Mouse (Mus musculus): ENCODE results near the gene Fgf14. TPM values are rescaled to one million over a fixed set of nuclear protein-coding genes. Genes with fewer than 3 reads are reported as not detected.

Gene Fgf14
- polyA plus RNA-seq, 1 experiment from 2014 or later, result 30.9 TPM

GRCm38 (mm10) chr14:124263199-124263598 lies 413.7 kb downstream of the Fgf14 start:
- H3K9ac ChIP-seq, result no peak overlapping the region
- ATAC-seq (replicated peaks), result no peak

GRCm38 (mm10) chr14:124247517-124247916 lies 429.4 kb downstream of the Fgf14 start:
- Histone ChIP-seq H3K27ac (no peak overlapping the region), H3K9me3 (0 out of 2 replicates have a peak, but pooled peaks cover 4% of the 10 kb centered on the region), H3K36me3 (replicated peaks) (no peaks in the 10 kb centered on the region), H3K4me3 (no peak overlapping the region), H3K4me1 (no peaks in the 10 kb centered on the region), H3K27me3 (replicated peaks) (no peaks in the 10 kb centered on the region), H3K9ac (no peak overlapping the region), H3K4me2 (no peak overlapping the region)
- ATAC-seq (replicated peaks), result no peak
- WGBS, result 64% methylated on average over 1 of the region's 1 CpGs

More at GRCm38 (mm10) chr14:124263199-124263598, 413.7 kb downstream of the Fgf14 start:
- H3K36me3 ChIP-seq (replicated peaks), result no peaks in the 10 kb centered on the region
- H3K9me3 ChIP-seq, result no peaks in the 10 kb centered on the region
- H3K4me2 ChIP-seq, result no peak overlapping the region
- H3K27me3 ChIP-seq (replicated peaks), result no peaks in the 10 kb centered on the region
- no peaks in the 10 kb centered on the region for H3K4me1 ChIP-seq
- H3K27ac ChIP-seq, result no peak overlapping the region
- no peak overlapping the region for H3K4me3 ChIP-seq

GRCm38 (mm10) chr14:124223445-124223844 lies 453.5 kb downstream of the Fgf14 start:
- ATAC-seq (replicated peaks), result no peak
- no peak overlapping the region for H3K9ac ChIP-seq

GRCm38 (mm10) chr14:124222447-124222846 lies 454.5 kb downstream of the Fgf14 start:
- no peaks in the 10 kb centered on the region for H3K4me1 ChIP-seq

More at GRCm38 (mm10) chr14:124223445-124223844, 453.5 kb downstream of the Fgf14 start:
- Histone ChIP-seq H3K27me3 (replicated peaks) (no peaks in the 10 kb centered on the region), H3K4me3 (no peak overlapping the region), H3K9me3 (no peaks in the 10 kb centered on the region), H3K4me2 (no peak overlapping the region), H3K27ac (no peak overlapping the region), H3K36me3 (replicated peaks) (no peaks in the 10 kb centered on the region), H3K4me1 (no peaks in the 10 kb centered on the region)
- WGBS, result 52% methylated on average over 2 of the region's 2 CpGs

GRCm38 (mm10) chr14:124220979-124221378 lies 455.9 kb downstream of the Fgf14 start:
- Histone ChIP-seq H3K9ac (no peak overlapping the region), H3K36me3 (replicated peaks) (no peaks in the 10 kb centered on the region), H3K9me3 (no peaks in the 10 kb centered on the region), H3K27ac (no peak overlapping the region), H3K27me3 (replicated peaks) (no peaks in the 10 kb centered on the region), H3K4me3 (no peak overlapping the region), H3K4me1 (no peaks in the 10 kb centered on the region), H3K4me2 (no peak overlapping the region)
- WGBS, result 71% methylated on average over 2 of the region's 2 CpGs
- no peak for ATAC-seq (replicated peaks)

More at GRCm38 (mm10) chr14:124222447-124222846, 454.5 kb downstream of the Fgf14 start:
- Histone ChIP-seq H3K9me3 (no peaks in the 10 kb centered on the region), H3K36me3 (replicated peaks) (no peaks in the 10 kb centered on the region), H3K4me3 (no peak overlapping the region), H3K27ac (no peak overlapping the region), H3K9ac (no peak overlapping the region), H3K4me2 (no peak overlapping the region), H3K27me3 (replicated peaks) (no peaks in the 10 kb centered on the region)
- ATAC-seq (replicated peaks), result peak; percentile 84
- WGBS, result 24% methylated on average over 1 of the region's 1 CpGs

- H3K4me1 ChIP-seq, result peaks cover 13% of the 10 kb centered on the region
- 4% methylated on average over 7 of the region's 7 CpGs for WGBS
- peak overlapping the region; percentile 4; the same call in 1 of the 2 replicates for H3K4me3 ChIP-seq
- H3K27ac ChIP-seq, result peak overlapping the region; percentile 8; the same call in 1 of the 2 replicates
- H3K36me3 ChIP-seq (replicated peaks), result no peaks in the 10 kb centered on the region
- no peak; the same call in 1 of the 2 replicates for ATAC-seq (replicated peaks)
- H3K27me3 ChIP-seq (replicated peaks), result 0 out of 2 replicates have a peak, but pooled peaks cover 5% of the 10 kb centered on the region
- peak overlapping the region; percentile 40 for H3K4me2 ChIP-seq
- H3K9ac ChIP-seq, result no peak overlapping the region
- H3K9me3 ChIP-seq, result no peaks in the 10 kb centered on the region
These were observed 481.1 kb downstream of the Fgf14 start for GRCm38 (mm10) chr14:124195806-124196205.

- Histone ChIP-seq H3K4me2 (peak overlapping the region; percentile 40), H3K27me3 (replicated peaks) (0 out of 2 replicates have a peak, but pooled peaks cover 5% of the 10 kb centered on the region), H3K9ac (no peak overlapping the region), H3K4me1 (peaks cover 13% of the 10 kb centered on the region), H3K27ac (peak overlapping the region; percentile 8; the same call in 1 of the 2 replicates), H3K9me3 (no peaks in the 10 kb centered on the region), H3K36me3 (replicated peaks) (no peaks in the 10 kb centered on the region), H3K4me3 (peak overlapping the region; percentile 4; the same call in 1 of the 2 replicates)
- WGBS, result 29% methylated on average over 10 of the region's 10 CpGs
- ATAC-seq (replicated peaks), result no peak
These were observed 481.6 kb downstream of the Fgf14 start for GRCm38 (mm10) chr14:124195331-124195730.

- ATAC-seq (replicated peaks), result peak; percentile 68
These were observed 484.1 kb downstream of the Fgf14 start for GRCm38 (mm10) chr14:124192815-124193142.

GRCm38 (mm10) chr14:124191913-124192814 lies 484.8 kb downstream of the Fgf14 start:
- 0 out of 2 replicates have a peak, but pooled peaks cover 5% of the 10 kb centered on the region for H3K27me3 ChIP-seq (replicated peaks)
- peak; percentile 92 for ATAC-seq (replicated peaks)
- WGBS, result under 1% methylated on average over 42 of the region's 42 CpGs
- H3K4me2 ChIP-seq, result peak overlapping the region; percentile 92
- no peaks in the 10 kb centered on the region for H3K36me3 ChIP-seq (replicated peaks)
- peak overlapping the region; percentile 62 for H3K4me3 ChIP-seq
- H3K27ac ChIP-seq, result peak overlapping the region; percentile 80
- H3K9ac ChIP-seq, result peak overlapping the region; percentile 70
- peaks cover 13% of the 10 kb centered on the region for H3K4me1 ChIP-seq
- H3K9me3 ChIP-seq, result no peaks in the 10 kb centered on the region

More at GRCm38 (mm10) chr14:124192815-124193142, 484.1 kb downstream of the Fgf14 start:
- no peaks in the 10 kb centered on the region for H3K36me3 ChIP-seq (replicated peaks)
- H3K4me3 ChIP-seq, result peak overlapping the region; percentile 62
- peak overlapping the region; percentile 92 for H3K4me2 ChIP-seq
- peak overlapping the region; percentile 70 for H3K9ac ChIP-seq
- peak overlapping the region; percentile 80 for H3K27ac ChIP-seq
- H3K9me3 ChIP-seq, result no peaks in the 10 kb centered on the region
- WGBS, result 4% methylated on average over 15 of the region's 15 CpGs
- 0 out of 2 replicates have a peak, but pooled peaks cover 5% of the 10 kb centered on the region for H3K27me3 ChIP-seq (replicated peaks)
- peaks cover 13% of the 10 kb centered on the region for H3K4me1 ChIP-seq

- H3K36me3 ChIP-seq (replicated peaks), result no peaks in the 10 kb centered on the region
- ATAC-seq (replicated peaks), result no peak
- H3K4me3 ChIP-seq, result no peak overlapping the region
- no peak overlapping the region for H3K27ac ChIP-seq
- H3K4me1 ChIP-seq, result no peaks in the 10 kb centered on the region
- no peak overlapping the region for H3K4me2 ChIP-seq
- no peaks in the 10 kb centered on the region for H3K27me3 ChIP-seq (replicated peaks)
- no peak overlapping the region for H3K9ac ChIP-seq
- 84% methylated on average over 1 of the region's 1 CpGs for WGBS
- H3K9me3 ChIP-seq, result no peaks in the 10 kb centered on the region
These were observed 496.7 kb downstream of the Fgf14 start for GRCm38 (mm10) chr14:124180265-124180664.

GRCm38 (mm10) chr14:124174111-124174510 lies 502.8 kb downstream of the Fgf14 start:
- H3K4me3 ChIP-seq, result no peak overlapping the region
- ATAC-seq (replicated peaks), result no peak
- no peak overlapping the region for H3K9ac ChIP-seq

GRCm38 (mm10) chr14:124163618-124164185 lies 513.2 kb downstream of the Fgf14 start:
- no peaks in the 10 kb centered on the region for H3K9me3 ChIP-seq
- no peaks in the 10 kb centered on the region for H3K4me1 ChIP-seq
- no peak overlapping the region for H3K9ac ChIP-seq
- no peak overlapping the region for H3K27ac ChIP-seq
- H3K4me3 ChIP-seq, result no peak overlapping the region
- no peaks in the 10 kb centered on the region for H3K27me3 ChIP-seq (replicated peaks)
- 51% methylated on average over 1 of the region's 1 CpGs for WGBS
- no peak for ATAC-seq (replicated peaks)
- no peak overlapping the region for H3K4me2 ChIP-seq
- H3K36me3 ChIP-seq (replicated peaks), result no peaks in the 10 kb centered on the region

More at GRCm38 (mm10) chr14:124174111-124174510, 502.8 kb downstream of the Fgf14 start:
- Histone ChIP-seq H3K4me1 (no peaks in the 10 kb centered on the region), H3K27ac (no peak overlapping the region), H3K27me3 (replicated peaks) (no peaks in the 10 kb centered on the region), H3K36me3 (replicated peaks) (no peaks in the 10 kb centered on the region), H3K9me3 (no peaks in the 10 kb centered on the region), H3K4me2 (no peak overlapping the region)
- WGBS, result 97% methylated on average over 1 of the region's 1 CpGs
